Mouse (Mus musculus) limb, embryonic 15.5 days (tissue): ENCODE measurements around the gene Fkbp11. TPM values are rescaled to one million over a fixed set of nuclear protein-coding genes. Genes with fewer than 3 reads are reported as not detected.

Experiments
- ATAC-seq: fragments of 200-750 bp; cut with Nextera tagmentation; 2 replicates; pipeline ENCODE4 v1.8.0; 2017; ENCODE audit warnings: low read depth, moderate TSS enrichment; ENCODE audit not compliant: insufficient number of reproducible peaks, low FRiP score, low TSS enrichment
- H3K27ac ChIP-seq: fragments of 300-500 bp; sonication (generic); 2 replicates; pipeline ENCODE4 v1.5.1; 2015; ENCODE audit warnings: moderate library complexity, mild to moderate bottlenecking, inconsistent platforms
- H3K27me3 ChIP-seq: fragments of 300-500 bp; sonication (generic); 2 replicates; pipeline ENCODE4 v1.6.1; 2015; ENCODE audit warnings: inconsistent platforms
- H3K36me3 ChIP-seq: fragments of 300-500 bp; sonication (generic); 2 replicates; pipeline ENCODE4 v1.6.1; 2015; ENCODE audit warnings: inconsistent platforms
- H3K4me1 ChIP-seq: fragments of 300-500 bp; sonication (generic); 2 replicates; pipeline ENCODE4 v1.6.1; 2015; ENCODE audit warnings: inconsistent platforms
- H3K4me2 ChIP-seq: fragments of 300-500 bp; sonication (generic); 2 replicates; pipeline ENCODE4 v1.6.1; 2015; ENCODE audit warnings: mild to moderate bottlenecking, inconsistent platforms
- H3K4me3 ChIP-seq: fragments of 300-500 bp; sonication (generic); 2 replicates; pipeline ENCODE4 v1.5.1; 2015; ENCODE audit warnings: mild to moderate bottlenecking, inconsistent platforms
- H3K9ac ChIP-seq: fragments of 300-500 bp; sonication (generic); 2 replicates; pipeline ENCODE4 v1.6.1; 2015; ENCODE audit warnings: inconsistent platforms
- H3K9me3 ChIP-seq: fragments of 300-500 bp; sonication (generic); 2 replicates; pipeline ENCODE4 v1.6.1; 2016; ENCODE audit warnings: inconsistent platforms
- WGBS: fragments of 180-500 bp; shearing (Covaris S2); methylation state at CpG from one replicate; pipeline ENCODE4 v1.1.7; 2015; 5-methylcytosine and 5-hydroxymethylcytosine counted together
- polyA plus RNA-seq: library from polyadenylated mRNA; unstranded; fragments of >200 nt; fragmentation: Nextera tagmentation; extraction: Ambion mirVana; gene quantifications from 2 replicates; pipeline ENCODE4 v1.2.1, GENCODE M21; 2015

Gene Fkbp11
- polyA plus RNA-seq, 1 experiment from 2014 or later = 90.0 TPM

DNA sequence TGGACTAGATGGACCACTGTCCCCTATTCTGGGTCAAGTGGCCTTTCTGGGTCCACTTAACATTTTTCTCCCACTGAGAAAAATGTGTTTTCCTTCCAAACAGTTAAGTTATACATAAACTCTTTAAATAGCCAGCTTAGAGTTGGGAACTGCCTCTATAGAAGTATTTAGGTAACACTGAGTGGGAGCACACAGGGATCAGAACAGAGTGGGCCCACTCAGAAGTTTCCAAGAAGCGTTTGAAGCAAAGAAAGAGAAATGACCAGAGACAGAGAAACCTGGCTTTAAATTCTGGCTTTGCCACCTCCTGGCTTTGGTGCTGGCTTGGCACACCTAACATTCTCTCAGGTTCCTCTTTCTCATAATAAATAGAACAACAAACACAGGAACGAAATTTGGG, 38.3 kb downstream of the Fkbp11 start:
- H3K9me3 ChIP-seq = no peaks in the 10 kb centered on the region
- WGBS = 76% methylated on average over 2 of the region's 2 CpGs
- no peak overlapping the region for H3K4me2 ChIP-seq
- H3K9ac ChIP-seq = no peak overlapping the region
- no peak overlapping the region for H3K4me3 ChIP-seq
- peaks cover 11% of the 10 kb centered on the region for H3K4me1 ChIP-seq
- H3K36me3 ChIP-seq = no peaks in the 10 kb centered on the region
- no peaks in the 10 kb centered on the region for H3K27me3 ChIP-seq
- ATAC-seq = no peak
- H3K27ac ChIP-seq = no peak overlapping the region

GRCm38 (mm10) chr15:98685926-98686325, 42.1 kb downstream of the Fkbp11 start:
- 78% methylated on average over 3 of the region's 3 CpGs for WGBS
- H3K4me1 ChIP-seq = no peaks in the 10 kb centered on the region
- no peak overlapping the region for H3K9ac ChIP-seq
- ATAC-seq = no peak
- no peak overlapping the region for H3K4me2 ChIP-seq
- H3K4me3 ChIP-seq = no peak overlapping the region
- no peaks in the 10 kb centered on the region for H3K36me3 ChIP-seq
- no peaks in the 10 kb centered on the region for H3K27me3 ChIP-seq
- no peaks in the 10 kb centered on the region for H3K9me3 ChIP-seq
- no peak overlapping the region for H3K27ac ChIP-seq

DNA sequence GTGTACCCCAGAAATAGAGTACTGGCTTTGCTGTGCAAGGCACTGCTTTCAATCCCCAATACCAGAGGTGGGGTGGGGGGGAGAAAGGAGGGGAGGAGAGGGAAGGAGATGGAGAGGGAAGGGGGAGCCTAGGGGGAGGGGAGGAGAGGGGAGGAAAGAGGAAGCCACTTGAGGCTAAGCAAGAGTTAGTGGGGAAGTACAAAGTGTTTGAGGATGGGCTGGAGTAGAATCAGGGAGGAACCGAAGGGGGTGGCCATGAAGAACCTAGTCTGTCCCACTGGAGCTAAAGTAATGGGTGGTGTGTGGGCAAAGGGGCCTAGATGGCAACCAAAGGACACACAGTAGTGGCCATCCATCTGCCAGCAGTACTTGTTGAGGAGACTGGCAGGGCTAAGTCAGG, 44.3 kb downstream of the Fkbp11 start:
- Histone ChIP-seq H3K36me3 (no peaks in the 10 kb centered on the region), H3K4me1 (no peaks in the 10 kb centered on the region), H3K4me2 (no peak overlapping the region), H3K9ac (no peak overlapping the region), H3K9me3 (no peaks in the 10 kb centered on the region), H3K27me3 (peaks cover 4% of the 10 kb centered on the region; the same call in 1 of the 2 replicates), H3K27ac (no peak overlapping the region), H3K4me3 (no peak overlapping the region)
- 71% methylated on average over 1 of the region's 1 CpGs for WGBS
- ATAC-seq = no peak

- Histone ChIP-seq H3K4me1 (no peaks in the 10 kb centered on the region), H3K4me3 (no peak overlapping the region), H3K27me3 (peaks cover 9% of the 10 kb centered on the region), H3K27ac (no peak overlapping the region), H3K9me3 (no peaks in the 10 kb centered on the region), H3K4me2 (no peak overlapping the region), H3K9ac (no peak overlapping the region), H3K36me3 (no peaks in the 10 kb centered on the region)
- 50% methylated on average over 10 of the region's 10 CpGs for WGBS
- ATAC-seq = no peak
Measured at GRCm38 (mm10) chr15:98683177-98683576, 44.8 kb downstream of the Fkbp11 start.

DNA sequence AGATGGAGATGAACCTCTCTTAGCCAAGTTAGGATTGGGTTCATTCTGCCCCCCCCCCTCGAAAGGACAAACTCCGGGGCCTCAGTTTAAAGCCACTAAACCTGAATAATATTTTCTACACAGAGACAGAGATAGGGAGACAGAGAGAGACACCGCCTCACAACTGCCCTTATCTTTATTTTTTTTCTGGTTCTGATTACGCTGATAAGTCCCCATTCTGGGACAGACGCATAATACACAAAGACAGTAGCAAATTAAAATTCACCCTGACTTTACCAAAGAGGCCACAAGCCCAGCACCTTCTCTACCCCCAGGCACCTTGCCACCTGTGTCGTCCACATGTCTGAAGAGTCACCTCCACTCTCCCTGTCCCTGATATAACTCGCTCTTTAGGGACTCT, 46.4 kb downstream of the Fkbp11 start:
- Histone ChIP-seq H3K4me2 (no peak overlapping the region), H3K27me3 (peaks cover 20% of the 10 kb centered on the region), H3K27ac (no peak overlapping the region), H3K9ac (no peak overlapping the region), H3K36me3 (no peaks in the 10 kb centered on the region), H3K9me3 (no peaks in the 10 kb centered on the region), H3K4me1 (peaks cover 6% of the 10 kb centered on the region), H3K4me3 (no peak overlapping the region)
- WGBS = 79% methylated on average over 7 of the region's 7 CpGs
- ATAC-seq = no peak

DNA sequence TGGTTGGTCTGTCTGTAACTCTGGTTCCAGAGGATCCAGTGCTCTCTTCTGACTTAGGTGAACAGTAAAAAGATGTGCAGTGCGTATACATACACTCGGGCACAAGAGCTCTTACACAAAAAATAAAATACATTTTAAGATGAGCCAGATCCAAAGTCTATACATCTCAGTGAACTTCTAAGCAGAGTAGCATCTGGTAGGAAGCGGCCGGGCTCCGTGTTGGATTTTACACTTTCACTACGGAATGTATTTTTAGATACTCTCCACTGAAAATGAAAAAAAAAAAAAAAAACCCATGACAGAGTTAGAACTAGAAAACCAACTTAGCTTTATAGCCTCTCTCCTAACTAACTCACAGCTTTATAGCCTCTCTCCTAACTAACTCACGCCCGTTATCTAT, 47.3 kb downstream of the Fkbp11 start:
- H3K4me1 ChIP-seq = peaks cover 16% of the 10 kb centered on the region
- H3K4me2 ChIP-seq = no peak overlapping the region
- no peak for ATAC-seq
- H3K4me3 ChIP-seq = no peak overlapping the region
- no peak overlapping the region for H3K27ac ChIP-seq
- H3K9ac ChIP-seq = no peak overlapping the region
- no peaks in the 10 kb centered on the region for H3K36me3 ChIP-seq
- H3K27me3 ChIP-seq = peaks cover 30% of the 10 kb centered on the region
- WGBS = 74% methylated on average over 8 of the region's 8 CpGs
- H3K9me3 ChIP-seq = no peaks in the 10 kb centered on the region

DNA sequence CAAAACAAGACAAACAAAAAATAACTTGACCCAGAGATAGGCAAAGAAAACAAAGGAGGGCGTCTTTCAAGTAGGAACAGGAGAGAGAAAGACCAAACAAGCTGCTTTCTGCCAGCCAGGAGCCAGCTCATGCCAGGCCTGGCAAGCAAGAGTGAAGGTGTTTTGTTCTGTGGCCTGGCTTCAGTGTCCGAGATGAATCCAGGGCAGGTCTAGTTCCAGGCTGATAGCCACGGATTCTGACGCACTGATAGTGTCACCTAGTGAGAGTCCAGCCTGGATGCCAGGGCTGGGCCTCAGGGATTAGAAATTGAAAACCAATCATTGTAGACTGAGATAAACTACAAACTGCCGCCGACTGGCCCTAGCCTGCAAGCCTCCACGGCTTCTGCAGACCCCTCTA, 50.0 kb downstream of the Fkbp11 start:
- ATAC-seq = no peak
- H3K27ac ChIP-seq = no peak overlapping the region
- 72% methylated on average over 7 of the region's 7 CpGs for WGBS
- peaks cover 52% of the 10 kb centered on the region for H3K27me3 ChIP-seq
- H3K36me3 ChIP-seq = no peaks in the 10 kb centered on the region
- peaks cover 30% of the 10 kb centered on the region for H3K4me1 ChIP-seq
- no peak overlapping the region for H3K9ac ChIP-seq
- H3K9me3 ChIP-seq = no peaks in the 10 kb centered on the region
- no peak overlapping the region for H3K4me2 ChIP-seq
- H3K4me3 ChIP-seq = no peak overlapping the region

GRCm38 (mm10) chr15:98676940-98677728, 50.9 kb downstream of the Fkbp11 start, which contains the start of gene Rnd1:
Gene Rnd1 (minus strand): TSS chr15:98677461.
- under 1% methylated on average over 37 of the region's 37 CpGs for WGBS

GRCm38 (mm10) chr15:98676471-98676870, 51.5 kb downstream of the Fkbp11 start:
- WGBS = 3% methylated on average over 9 of the region's 9 CpGs
- Histone ChIP-seq H3K36me3 (no peaks in the 10 kb centered on the region), H3K4me1 (peaks cover 30% of the 10 kb centered on the region), H3K4me2 (peak overlapping the region; percentile 77), H3K27me3 (peaks cover 52% of the 10 kb centered on the region), H3K4me3 (peak overlapping the region; percentile 39; the same call in 1 of the 2 replicates), H3K9me3 (no peaks in the 10 kb centered on the region), H3K27ac (no peak overlapping the region), H3K9ac (no peak overlapping the region)
- no peak for ATAC-seq

More at GRCm38 (mm10) chr15:98676940-98677728, 50.9 kb downstream of the Fkbp11 start, which contains the start of gene Rnd1:
- Histone ChIP-seq H3K4me1 (peaks cover 30% of the 10 kb centered on the region), H3K9me3 (no peaks in the 10 kb centered on the region), H3K9ac (no peak within 1 kb of the TSS), H3K4me2 (peak within 1 kb of the TSS; percentile 77), H3K27me3 (peaks cover 52% of the 10 kb centered on the region), H3K4me3 (peak within 1 kb of the TSS; percentile 39), H3K27ac (no peak within 1 kb of the TSS), H3K36me3 (no peaks in the 10 kb centered on the region)
- peak; percentile 95 for ATAC-seq

- Histone ChIP-seq H3K36me3 (no peaks in the 10 kb centered on the region), H3K4me2 (peak overlapping the region; percentile 30), H3K27ac (no peak overlapping the region), H3K4me1 (peaks cover 30% of the 10 kb centered on the region), H3K9me3 (no peaks in the 10 kb centered on the region), H3K27me3 (peaks cover 52% of the 10 kb centered on the region), H3K9ac (no peak overlapping the region), H3K4me3 (peak overlapping the region; percentile 39)
- WGBS = 4% methylated on average over 14 of the region's 14 CpGs
- ATAC-seq = no peak
Measured at GRCm38 (mm10) chr15:98675634-98676250, 52.3 kb downstream of the Fkbp11 start.

- Histone ChIP-seq H3K4me1 (peaks cover 30% of the 10 kb centered on the region), H3K36me3 (no peaks in the 10 kb centered on the region), H3K4me2 (peak overlapping the region; percentile 4; the same call in 1 of the 2 replicates), H3K9ac (no peak overlapping the region), H3K9me3 (no peaks in the 10 kb centered on the region), H3K27ac (no peak overlapping the region), H3K27me3 (peaks cover 52% of the 10 kb centered on the region), H3K4me3 (peak overlapping the region; percentile 9; the same call in 1 of the 2 replicates)
- 15% methylated on average over 11 of the region's 11 CpGs for WGBS
- no peak for ATAC-seq
Measured at GRCm38 (mm10) chr15:98674994-98675545, 52.9 kb downstream of the Fkbp11 start.
